Mouse (Mus musculus): ENCODE data around the gene Fstl5. TPM values are rescaled to one million over a fixed set of nuclear protein-coding genes. Genes with fewer than 3 reads are reported as not detected.

Fstl5 gene
- polyA plus RNA-seq, 1 experiment from 2014 or later = 5.8 TPM

GRCm38 (mm10) chr3:76572920-76573541 is 499.0 kb downstream of the Fstl5 start:
- WGBS = 77% methylated on average over 3 of the region's 3 CpGs
- H3K4me1 ChIP-seq (replicated peaks) = no peaks in the 10 kb centered on the region
- H3K27ac ChIP-seq = no peak overlapping the region
- no peak overlapping the region for H3K4me3 ChIP-seq
- no peak for DNase-seq (ENCODE audit: low spot score)
- no peaks in the 10 kb centered on the region for H3K27me3 ChIP-seq (ENCODE audit: insufficient read depth, poor library complexity, severe bottlenecking)
- no peaks in the 10 kb centered on the region for H3K36me3 ChIP-seq
- H3K9me3 ChIP-seq = no peaks in the 10 kb centered on the region

- H3K27ac ChIP-seq = no peak overlapping the region
- no peak overlapping the region for H3K4me3 ChIP-seq
- WGBS = 86% methylated on average over 4 of the region's 4 CpGs
- H3K36me3 ChIP-seq = no peaks in the 10 kb centered on the region
- H3K9me3 ChIP-seq = no peaks in the 10 kb centered on the region
- no peaks in the 10 kb centered on the region for H3K4me1 ChIP-seq (replicated peaks)
- DNase-seq (ENCODE audit: low spot score) = no peak
- H3K27me3 ChIP-seq (ENCODE audit: insufficient read depth, poor library complexity, severe bottlenecking) = no peaks in the 10 kb centered on the region
Measured at GRCm38 (mm10) chr3:76593148-76593547, 519.1 kb downstream of the Fstl5 start.

GRCm38 (mm10) chr3:76620044-76620443 is 546.0 kb downstream of the Fstl5 start:
- Histone ChIP-seq H3K36me3 (no peaks in the 10 kb centered on the region), H3K4me1 (replicated peaks) (no peaks in the 10 kb centered on the region), H3K4me3 (no peak overlapping the region), H3K27me3 (ENCODE audit: insufficient read depth, poor library complexity, severe bottlenecking) (no peaks in the 10 kb centered on the region), H3K27ac (no peak overlapping the region), H3K9me3 (no peaks in the 10 kb centered on the region)
- WGBS = 96% methylated on average over 1 of the region's 1 CpGs
- no peak for DNase-seq (ENCODE audit: low spot score)

- H3K4me1 ChIP-seq (replicated peaks) = no peaks in the 10 kb centered on the region
- no peaks in the 10 kb centered on the region for H3K27me3 ChIP-seq (ENCODE audit: insufficient read depth, poor library complexity, severe bottlenecking)
- DNase-seq (ENCODE audit: low spot score) = no peak
- 82% methylated on average over 1 of the region's 1 CpGs for WGBS
- no peak overlapping the region for H3K27ac ChIP-seq
- no peak overlapping the region for H3K4me3 ChIP-seq
- H3K9me3 ChIP-seq = no peaks in the 10 kb centered on the region
- H3K36me3 ChIP-seq = no peaks in the 10 kb centered on the region
Measured at GRCm38 (mm10) chr3:76654243-76654642, 580.2 kb downstream of the Fstl5 start.

- H3K27ac ChIP-seq = no peak overlapping the region
- no peaks in the 10 kb centered on the region for H3K4me1 ChIP-seq (replicated peaks)
- no peak for DNase-seq (ENCODE audit: low spot score)
- H3K36me3 ChIP-seq = no peaks in the 10 kb centered on the region
- WGBS = 67% methylated on average over 5 of the region's 5 CpGs
- no peaks in the 10 kb centered on the region for H3K27me3 ChIP-seq (ENCODE audit: insufficient read depth, poor library complexity, severe bottlenecking)
- no peaks in the 10 kb centered on the region for H3K9me3 ChIP-seq
- H3K4me3 ChIP-seq = no peak overlapping the region
Measured at GRCm38 (mm10) chr3:76670859-76671258, 596.8 kb downstream of the Fstl5 start.

GRCm38 (mm10) chr3:76676006-76676405 is 601.9 kb downstream of the Fstl5 start:
- Histone ChIP-seq H3K9me3 (no peaks in the 10 kb centered on the region), H3K4me1 (replicated peaks) (no peaks in the 10 kb centered on the region), H3K27ac (no peak overlapping the region), H3K27me3 (ENCODE audit: insufficient read depth, poor library complexity, severe bottlenecking) (no peaks in the 10 kb centered on the region), H3K4me3 (no peak overlapping the region), H3K36me3 (no peaks in the 10 kb centered on the region)
- WGBS = 88% methylated on average over 3 of the region's 3 CpGs
- no peak for DNase-seq (ENCODE audit: low spot score)

- no peak overlapping the region for H3K4me3 ChIP-seq
- no peak overlapping the region for H3K27ac ChIP-seq
- no peak for DNase-seq (ENCODE audit: low spot score)
- H3K36me3 ChIP-seq = no peaks in the 10 kb centered on the region
- H3K9me3 ChIP-seq = no peaks in the 10 kb centered on the region
- 82% methylated on average over 5 of the region's 5 CpGs for WGBS
- no peaks in the 10 kb centered on the region for H3K4me1 ChIP-seq (replicated peaks)
- H3K27me3 ChIP-seq (ENCODE audit: insufficient read depth, poor library complexity, severe bottlenecking) = no peaks in the 10 kb centered on the region
Measured at GRCm38 (mm10) chr3:76679853-76680545, 605.9 kb downstream of the Fstl5 start.

GRCm38 (mm10) chr3:76680546-76680883 is 606.4 kb downstream of the Fstl5 start:
- Histone ChIP-seq H3K4me3 (no peak overlapping the region), H3K27ac (no peak overlapping the region), H3K27me3 (ENCODE audit: insufficient read depth, poor library complexity, severe bottlenecking) (no peaks in the 10 kb centered on the region), H3K4me1 (replicated peaks) (no peaks in the 10 kb centered on the region), H3K9me3 (no peaks in the 10 kb centered on the region), H3K36me3 (no peaks in the 10 kb centered on the region)
- 85% methylated on average over 2 of the region's 2 CpGs for WGBS
- DNase-seq (ENCODE audit: low spot score) = no peak

- Histone ChIP-seq H3K4me3 (no peak overlapping the region), H3K9me3 (no peaks in the 10 kb centered on the region), H3K27me3 (ENCODE audit: insufficient read depth, poor library complexity, severe bottlenecking) (no peaks in the 10 kb centered on the region), H3K27ac (no peak overlapping the region), H3K4me1 (replicated peaks) (no peaks in the 10 kb centered on the region), H3K36me3 (no peaks in the 10 kb centered on the region)
- DNase-seq (ENCODE audit: low spot score) = no peak
- 58% methylated on average over 1 of the region's 1 CpGs for WGBS
Measured at GRCm38 (mm10) chr3:76697134-76697629, 623.1 kb downstream of the Fstl5 start.

- Histone ChIP-seq H3K9me3 (no peaks in the 10 kb centered on the region), H3K4me1 (replicated peaks) (no peaks in the 10 kb centered on the region), H3K36me3 (no peaks in the 10 kb centered on the region), H3K27me3 (ENCODE audit: insufficient read depth, poor library complexity, severe bottlenecking) (no peaks in the 10 kb centered on the region), H3K27ac (no peak overlapping the region), H3K4me3 (no peak overlapping the region)
- 86% methylated on average over 2 of the region's 2 CpGs for WGBS
- DNase-seq (ENCODE audit: low spot score) = no peak
Measured at GRCm38 (mm10) chr3:76739221-76739620, 665.2 kb downstream of the Fstl5 start.

Other genes starting within 250 kb of the Fstl5 start
- gene Golim4, start 117.3 kb upstream of the Fstl5 start, polyA plus RNA-seq (2016; fragmentation: Nextera tagmentation; extraction: Ambion mirVana) = 45.0 and 56.2 TPM in 2 replicates